9 mouse cellular contexts compared by ENCODE assay signal in genomic region chr14:61112404-61112803, GRCm38 (mm10). TPM values are rescaled to one million over a fixed set of nuclear protein-coding genes. Genes with fewer than 3 reads are reported as not detected.
DNase-seq lines count a peak whose midpoint lies in the region; ATAC-seq lines count a peak whose summit lies in the region.
"Had no signal": no experiment of that assay in that cellular context is flagged by ENCODE, and none has a peak within 500 bp of the region (broad histone marks: within the 10 kb centered on the region; RNA-seq: fewer than 3 reads in every experiment).

No protein-coding gene starts in this region.

- 0 out of 2 replicates have a peak, but pooled peaks have one; percentile 39 for ATAC-seq in forebrain, embryonic 12.5 days (ENCODE audit: low FRiP score)
- peak; percentile 59 for ATAC-seq in hindbrain, embryonic 13.5 days (ENCODE audit: low FRiP score)
- ATAC-seq in midbrain, embryonic 12.5 days (ENCODE audit: low FRiP score, low read depth) = 0 out of 2 replicates have a peak, but pooled peaks have one; percentile 9
- ATAC-seq in activated CD4-positive, CD25-positive, alpha-beta regulatory T cell, adult 4 months = no peak

- H3K36me3 ChIP-seq in forebrain, embryonic 12.5 days (replicated peaks) = no peaks in the 10 kb centered on the region
- no peaks in the 10 kb centered on the region for H3K36me3 ChIP-seq in hindbrain, embryonic 13.5 days
- no peaks in the 10 kb centered on the region for H3K36me3 ChIP-seq in midbrain, embryonic 12.5 days
- H3K36me3 ChIP-seq: stomach, embryonic 15.5 days had no signal

- peak; percentile 76 for DNase-seq in NIH3T3 (ENCODE audit: low read depth)
- peak; percentile 13 for DNase-seq in c-Kit-positive CD71-positive TER-119-negative erythroid progenitor cells, embryonic 14.5 days (ENCODE audit: low read depth)
- DNase-seq in left cerebral cortex, adult 8-10 months (ENCODE audit: low spot score in 2 of 2) = peak; percentile 22 to 74
- peak; percentile 12 for DNase-seq in spleen, adult 12 weeks (ENCODE audit: low spot score)

- no peak overlapping the region for H3K9ac ChIP-seq in forebrain, embryonic 12.5 days
- H3K9ac ChIP-seq in hindbrain, embryonic 13.5 days = no peak overlapping the region
- H3K9ac ChIP-seq in midbrain, embryonic 12.5 days (replicated peaks) = no peak overlapping the region
- H3K9ac ChIP-seq: stomach, embryonic 15.5 days had no signal

- H3K27me3 ChIP-seq in forebrain, embryonic 12.5 days = peaks cover 6% of the 10 kb centered on the region; the same call in 1 of the 2 replicates
- H3K27me3 ChIP-seq in hindbrain, embryonic 13.5 days = no peaks in the 10 kb centered on the region
- H3K27me3 ChIP-seq in midbrain, embryonic 12.5 days = no peaks in the 10 kb centered on the region
- H3K27me3 ChIP-seq: stomach, embryonic 15.5 days had no signal

- H3K9me3 ChIP-seq in forebrain, embryonic 12.5 days = no peaks in the 10 kb centered on the region
- H3K9me3 ChIP-seq in hindbrain, embryonic 13.5 days = no peaks in the 10 kb centered on the region
- H3K9me3 ChIP-seq in midbrain, embryonic 12.5 days = no peaks in the 10 kb centered on the region
- H3K9me3 ChIP-seq: stomach, embryonic 15.5 days had no signal

- H3K4me2 ChIP-seq in forebrain, embryonic 12.5 days = peak overlapping the region; percentile 28; the same call in 1 of the 2 replicates
- no peak overlapping the region for H3K4me2 ChIP-seq in hindbrain, embryonic 13.5 days
- peak overlapping the region; percentile 15; the same call in 1 of the 2 replicates for H3K4me2 ChIP-seq in midbrain, embryonic 12.5 days (replicated peaks)
- H3K4me2 ChIP-seq: stomach, embryonic 15.5 days had no signal

- peaks cover 6% of the 10 kb centered on the region; the same call in 1 of the 2 replicates for H3K4me1 ChIP-seq in forebrain, embryonic 12.5 days
- peaks cover 3% of the 10 kb centered on the region; the same call in 1 of the 2 replicates for H3K4me1 ChIP-seq in hindbrain, embryonic 13.5 days (replicated peaks)
- peaks cover 8% of the 10 kb centered on the region; the same call in 1 of the 2 replicates for H3K4me1 ChIP-seq in midbrain, embryonic 12.5 days
- H3K4me1 ChIP-seq: stomach, embryonic 15.5 days had no signal

- no peak overlapping the region for H3K27ac ChIP-seq in forebrain, embryonic 12.5 days
- no peak overlapping the region for H3K27ac ChIP-seq in hindbrain, embryonic 13.5 days
- no peak overlapping the region for H3K27ac ChIP-seq in midbrain, embryonic 12.5 days (replicated peaks)
- H3K27ac ChIP-seq: stomach, embryonic 15.5 days had no signal

- 5% methylated on average over 11 of the region's 11 CpGs for WGBS in forebrain, embryonic 12.5 days
- WGBS in hindbrain, embryonic 13.5 days = 7% methylated on average over 11 of the region's 11 CpGs
- WGBS in midbrain, embryonic 12.5 days = 3% methylated on average over 11 of the region's 11 CpGs

- no peak overlapping the region for H3K4me3 ChIP-seq in forebrain, embryonic 12.5 days (replicated peaks)
- H3K4me3 ChIP-seq in hindbrain, embryonic 13.5 days = no peak overlapping the region
- H3K4me3 ChIP-seq in midbrain, embryonic 12.5 days = no peak overlapping the region
- H3K4me3 ChIP-seq: stomach, embryonic 15.5 days had no signal

RNA-seq across cellular contexts. Expression of gene Sacs, which starts 25.9 kb away (rescaled TPM):
- 8.3 and 8.7 TPM in 2 replicates for polyA plus RNA-seq in forebrain, embryonic 12.5 days (2016; fragmentation: Nextera tagmentation; extraction: Ambion mirVana)
- polyA plus RNA-seq in hindbrain, embryonic 13.5 days (2015; fragmentation: Nextera tagmentation; extraction: Ambion mirVana) = 7.9 and 8.1 TPM in 2 replicates
- 10 to 100 TPM; 50.2 to 62.0 (median 57.5) TPM for total RNA-seq in left cerebral cortex, adult 8-10 months (2022)
- 7.5 TPM in 2 replicates for polyA plus RNA-seq in midbrain, embryonic 12.5 days (2016; fragmentation: Nextera tagmentation; extraction: Ambion mirVana)
- polyA plus RNA-seq in activated CD4-positive, CD25-positive, alpha-beta regulatory T cell, adult 4 months (2017; shearing (Covaris generic)) = 1 to 10 TPM; 6.6 to 6.9 TPM

Comparison
In these comparisons a context has a peak if more than half of its experiments do, and no peak if none do; other contexts are left out.
1. DNase-seq: peak in every context shown above with its lines; median percentile 76 in NIH3T3; 48 in left cerebral cortex, adult 8-10 months; 13 in c-Kit-positive CD71-positive TER-119-negative erythroid progenitor cells, embryonic 14.5 days; 12 in spleen, adult 12 weeks.